Mouse (Mus musculus) embryonic facial prominence, embryonic 11.5 days (tissue): ENCODE results near the gene Hist2h2ac. TPM values are rescaled to one million over a fixed set of nuclear protein-coding genes. Genes with fewer than 3 reads are reported as not detected.
A peak's percentile ranks its signal among the peaks of the same experiment; 100 is the strongest.

Experiments
- ATAC-seq: fragments of 200-750 bp; cut with Nextera tagmentation; replicated peaks from 2 replicates; pipeline ENCODE4 v1.8.0; 2017; ENCODE audit warnings: low read depth; ENCODE audit not compliant: insufficient number of reproducible peaks, low FRiP score, low TSS enrichment
- DNase-seq: peaks from one replicate; pipeline ENCODE4 v3.0.0-alpha.2; 2015; ENCODE audit warnings: low spot score
- H3K27ac ChIP-seq: fragments of 300-500 bp; sonication (generic); replicated peaks from 2 replicates; pipeline ENCODE4 v1.5.1; 2014; ENCODE audit warnings: mild to moderate bottlenecking, low read depth, low read length, control low read depth
- H3K27me3 ChIP-seq: fragments of 300-500 bp; sonication (generic); 2 replicates; pipeline ENCODE4 v1.6.1; 2014; ENCODE audit warnings: mild to moderate bottlenecking, low read length, moderate library complexity, mixed read lengths; ENCODE audit not compliant: control insufficient read depth, insufficient read depth
- H3K36me3 ChIP-seq: fragments of 300-500 bp; sonication (generic); replicated peaks from 2 replicates; pipeline ENCODE4 v1.6.1; 2014; ENCODE audit warnings: low read depth, mild to moderate bottlenecking, low read length, moderate library complexity, mixed read lengths; ENCODE audit not compliant: control insufficient read depth, insufficient read depth
- H3K4me1 ChIP-seq: fragments of 300-500 bp; sonication (generic); 2 replicates; pipeline ENCODE4 v1.6.1; 2014; ENCODE audit warnings: low read length, mixed read lengths; ENCODE audit not compliant: control insufficient read depth, insufficient read depth
- H3K4me2 ChIP-seq: fragments of 300-500 bp; sonication (generic); 2 replicates; pipeline ENCODE4 v1.6.1; 2014; ENCODE audit warnings: low read depth, mild to moderate bottlenecking, control low read depth, low read length, moderate library complexity
- H3K4me3 ChIP-seq: fragments of 300-500 bp; sonication (generic); 2 replicates; pipeline ENCODE4 v1.5.1; 2014; ENCODE audit warnings: low read depth, low read length, control low read depth
- H3K9ac ChIP-seq: fragments of 300-500 bp; sonication (generic); replicated peaks from 2 replicates; pipeline ENCODE4 v1.6.1; 2014; ENCODE audit warnings: mild to moderate bottlenecking, control low read depth, low read length
- H3K9me3 ChIP-seq: fragments of 300-500 bp; sonication (generic); replicated peaks from 2 replicates; pipeline ENCODE4 v1.6.1; 2016; ENCODE audit warnings: mild to moderate bottlenecking, low read length, inconsistent platforms, mixed read lengths; ENCODE audit not compliant: control insufficient read depth
- WGBS: fragments of 180-500 bp; shearing (Covaris S2); extraction: QIAGEN DNeasy Blood & Tissue Kit; methylation state at CpG from one replicate; pipeline ENCODE4 v1.1.7; 2014; 5-methylcytosine and 5-hydroxymethylcytosine counted together
- microRNA-seq: library from miRNA; unstranded; fragments of <30 nt; microRNA quantifications from one replicate; pipeline ENCODE4, GENCODE M21; 2016; ENCODE audit warnings: borderline number of aligned reads
- polyA plus RNA-seq: library from polyadenylated mRNA; unstranded; fragments of >200 nt; fragmentation: Nextera tagmentation; extraction: Ambion mirVana; gene quantifications from 2 replicates; pipeline ENCODE4 v1.2.1, GENCODE M21; 2014

Hist2h2ac gene
- polyA plus RNA-seq, 1 experiment from 2014 or later = 15.5 TPM

GRCm38 (mm10) chr3:96170976-96171545 lies 49.6 kb downstream of the Hist2h2ac start:
- H3K27ac ChIP-seq = no peak overlapping the region
- H3K4me1 ChIP-seq = no peaks in the 10 kb centered on the region
- no peaks in the 10 kb centered on the region for H3K9me3 ChIP-seq
- DNase-seq = no peak
- WGBS = 67% methylated on average over 10 of the region's 10 CpGs
- H3K27me3 ChIP-seq = no peaks in the 10 kb centered on the region
- ATAC-seq = no peak
- H3K4me2 ChIP-seq = peak overlapping the region; percentile 74
- H3K4me3 ChIP-seq = peak overlapping the region; percentile 87; the same call in 1 of the 2 replicates
- no peaks in the 10 kb centered on the region for H3K36me3 ChIP-seq
- H3K9ac ChIP-seq = peak overlapping the region; percentile 89; the same call in 1 of the 2 replicates

Small RNA genes within 50 kb of the gene (microRNA-seq; reads per million reads assigned to microRNA genes)
- gene Gm44492 (not detected), gene Gm47311 (not detected), gene Gm47313 (not detected)

Other genes with a start within 250 kb of the Hist2h2ac start
- gene Plekho1, start 224.9 kb downstream of the Hist2h2ac start, polyA plus RNA-seq = 63.1 and 64.8 TPM in 2 replicates
- gene Vps45, start 162.4 kb downstream of the Hist2h2ac start, polyA plus RNA-seq = 20.7 and 21.3 TPM in 2 replicates
- 10.7 and 12.1 TPM in 2 replicates for gene Otud7b, start 116.4 kb downstream of the Hist2h2ac start, polyA plus RNA-seq
- gene Mtmr11, start 58.9 kb downstream of the Hist2h2ac start, polyA plus RNA-seq = 25.0 and 28.4 TPM in 2 replicates
- 212 and 232 TPM in 2 replicates for gene Sf3b4, start 48.5 kb downstream of the Hist2h2ac start, polyA plus RNA-seq
- gene Sv2a, start 39.7 kb downstream of the Hist2h2ac start, polyA plus RNA-seq = 4.3 and 4.8 TPM in 2 replicates
- gene Bola1, start 1.2 kb downstream of the Hist2h2ac start, polyA plus RNA-seq = 59.4 and 61.9 TPM in 2 replicates
- 1.5 TPM in 1 of 2 replicates, not detected in the other for gene Hist2h2ab, start 1.0 kb downstream of the Hist2h2ac start, polyA plus RNA-seq
- 11.5 and 12.4 TPM in 2 replicates for gene Hist2h2be, start 239 bp upstream of the Hist2h2ac start, polyA plus RNA-seq
- gene Hist2h3c2, start 18.2 kb upstream of the Hist2h2ac start, polyA plus RNA-seq = 9.8 and 11.8 TPM in 2 replicates
- gene Hist2h2aa2, start 19.4 kb upstream of the Hist2h2ac start, polyA plus RNA-seq = 45.8 and 51.6 TPM in 2 replicates
- gene Hist2h2aa1, start 24.6 kb upstream of the Hist2h2ac start, polyA plus RNA-seq = 7.0 and 15.3 TPM in 2 replicates
- gene Hist2h3c1, start 25.8 kb upstream of the Hist2h2ac start, polyA plus RNA-seq = 0.50 and 1.8 TPM in 2 replicates
- gene Hist2h4, start 42.4 kb upstream of the Hist2h2ac start, polyA plus RNA-seq = 4.4 TPM in 2 replicates
- gene Hist2h3b, start 47.8 kb upstream of the Hist2h2ac start, polyA plus RNA-seq = 79.1 and 90.2 TPM in 2 replicates
- 18.6 and 25.6 TPM in 2 replicates for gene Hist2h2bb, start 48.9 kb upstream of the Hist2h2ac start, polyA plus RNA-seq
- gene Fcgr1, start 73.1 kb upstream of the Hist2h2ac start, polyA plus RNA-seq = 1.3 and 2.1 TPM in 2 replicates
- gene BC107364, start 231.4 kb upstream of the Hist2h2ac start, polyA plus RNA-seq = not detected in 2 replicates